Mouse (Mus musculus) hindbrain, embryonic 11.5 days (tissue): Measurements from ENCODE around the gene Sirt2. TPM values are rescaled to one million over a fixed set of nuclear protein-coding genes. Genes with fewer than 3 reads are reported as not detected.

ENCODE experiments used
- ATAC-seq: fragments of 200-750 bp; cut with Nextera tagmentation; 2 replicates; pipeline ENCODE4 v1.8.0; 2017; ENCODE audit warnings: mild to moderate bottlenecking, moderate TSS enrichment, moderate library complexity; ENCODE audit not compliant: low FRiP score
- DNase-seq: peaks from one replicate; pipeline ENCODE4 v3.0.0-alpha.2; 2015; ENCODE audit warnings: low spot score
- H3K27ac ChIP-seq: fragments of 300-500 bp; sonication (generic); 2 replicates; pipeline ENCODE4 v1.5.1; 2014; ENCODE audit warnings: mild to moderate bottlenecking, low read depth, low read length
- H3K27me3 ChIP-seq: fragments of 300-500 bp; sonication (generic); 2 replicates; pipeline ENCODE4 v1.6.1; 2014; ENCODE audit warnings: mild to moderate bottlenecking, low read length, moderate library complexity, mixed read lengths; ENCODE audit not compliant: control insufficient read depth, insufficient read depth
- H3K36me3 ChIP-seq: fragments of 300-500 bp; sonication (generic); 2 replicates; pipeline ENCODE4 v1.6.1; 2014; ENCODE audit warnings: mild to moderate bottlenecking, low read length, moderate library complexity, mixed read lengths; ENCODE audit not compliant: control insufficient read depth, insufficient read depth
- H3K4me1 ChIP-seq: fragments of 300-500 bp; sonication (generic); replicated peaks from 2 replicates; pipeline ENCODE4 v1.6.1; 2014; ENCODE audit warnings: low read length, mixed read lengths; ENCODE audit not compliant: control insufficient read depth, insufficient read depth
- H3K4me2 ChIP-seq: fragments of 300-500 bp; sonication (generic); replicated peaks from 2 replicates; pipeline ENCODE4 v1.6.1; 2014; ENCODE audit warnings: mild to moderate bottlenecking, low read depth, low read length
- H3K4me3 ChIP-seq: fragments of 300-500 bp; sonication (generic); 2 replicates; pipeline ENCODE4 v1.5.1; 2014; ENCODE audit warnings: low read depth, low read length
- H3K9ac ChIP-seq: fragments of 300-500 bp; sonication (generic); 2 replicates; pipeline ENCODE4 v1.6.1; 2014; ENCODE audit warnings: low read depth, low read length
- H3K9me3 ChIP-seq: fragments of 300-500 bp; sonication (generic); 2 replicates; pipeline ENCODE4 v1.6.1; 2016; ENCODE audit warnings: low read length; ENCODE audit not compliant: control insufficient read depth
- WGBS: fragments of 180-500 bp; shearing (Covaris S2); extraction: QIAGEN DNeasy Blood & Tissue Kit; methylation state at CpG from one replicate; pipeline ENCODE4 v1.1.7; 2014; 5-methylcytosine and 5-hydroxymethylcytosine counted together
- polyA plus RNA-seq: library from polyadenylated mRNA; unstranded; fragments of >200 nt; fragmentation: Nextera tagmentation; extraction: Ambion mirVana; gene quantifications from 2 replicates; pipeline ENCODE4 v1.2.1, GENCODE M21; 2014

Gene Sirt2
- polyA plus RNA-seq, 1 experiment from 2014 or later, result 79.1 TPM

DNA sequence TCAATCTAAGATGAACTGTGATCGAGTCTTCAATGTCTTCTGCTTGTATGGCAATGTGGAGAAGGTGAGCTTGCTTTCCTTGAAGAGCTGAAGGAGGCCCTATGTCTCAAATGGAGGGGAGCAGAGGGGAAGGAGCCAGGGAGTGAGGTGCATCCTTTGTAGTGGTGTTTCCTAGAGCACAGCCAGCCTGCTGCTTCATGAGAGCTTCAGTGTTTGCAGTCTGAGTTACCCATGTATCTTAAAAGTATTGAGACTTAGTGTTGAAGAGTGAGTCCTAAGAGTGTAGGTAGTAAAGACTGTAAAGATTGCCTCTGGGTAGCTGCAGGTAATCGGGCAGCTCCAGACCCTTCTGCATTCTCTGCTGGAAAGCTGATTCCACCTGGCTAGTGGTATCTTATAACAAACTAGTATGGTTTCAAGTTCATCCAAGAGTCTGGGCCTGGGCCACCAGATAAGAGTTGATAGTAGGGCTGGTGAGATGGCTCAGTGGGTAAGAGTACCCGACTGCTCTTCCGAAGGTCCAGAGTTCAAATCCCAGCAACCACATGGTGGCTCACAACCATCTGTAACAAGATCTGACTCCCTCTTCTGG lies 52.4 kb downstream of the Sirt2 start:
- H3K27me3 ChIP-seq, result no peaks in the 10 kb centered on the region
- peaks cover 51% of the 10 kb centered on the region for H3K36me3 ChIP-seq
- no peak for ATAC-seq
- 82% methylated on average over 4 of the region's 4 CpGs for WGBS
- no peak overlapping the region for H3K27ac ChIP-seq
- H3K4me1 ChIP-seq, result peaks cover 21% of the 10 kb centered on the region
- H3K9me3 ChIP-seq, result no peaks in the 10 kb centered on the region
- no peak overlapping the region for H3K4me2 ChIP-seq
- no peak overlapping the region for H3K9ac ChIP-seq
- no peak for DNase-seq
- H3K4me3 ChIP-seq, result no peak overlapping the region

- H3K4me3 ChIP-seq, result no peak overlapping the region
- H3K9me3 ChIP-seq, result no peaks in the 10 kb centered on the region
- peak overlapping the region; percentile 66 for H3K27ac ChIP-seq
- H3K27me3 ChIP-seq, result no peaks in the 10 kb centered on the region
- H3K4me1 ChIP-seq, result peaks cover 21% of the 10 kb centered on the region
- 0 out of 2 replicates have a peak overlapping the region, but pooled peaks have one; percentile 4 for H3K4me2 ChIP-seq
- H3K9ac ChIP-seq, result 0 out of 2 replicates have a peak overlapping the region, but pooled peaks have one; percentile 2
- DNase-seq (no peak), ATAC-seq (no peak)
- 74% methylated on average over 4 of the region's 4 CpGs for WGBS
- H3K36me3 ChIP-seq, result peaks cover 49% of the 10 kb centered on the region
Measured at GRCm38 (mm10) chr7:28819571-28819970, 53.0 kb downstream of the Sirt2 start.

GRCm38 (mm10) chr7:28820358-28821260 lies 54.1 kb downstream of the Sirt2 start:
- no peak overlapping the region for H3K9ac ChIP-seq
- no peak overlapping the region for H3K4me2 ChIP-seq

GRCm38 (mm10) chr7:28821261-28821831 lies 54.8 kb downstream of the Sirt2 start:
- Histone ChIP-seq H3K9ac (no peak overlapping the region), H3K27me3 (no peaks in the 10 kb centered on the region), H3K36me3 (peaks cover 35% of the 10 kb centered on the region), H3K4me2 (no peak overlapping the region), H3K9me3 (no peaks in the 10 kb centered on the region), H3K4me1 (peaks cover 18% of the 10 kb centered on the region), H3K27ac (peak overlapping the region; percentile 66), H3K4me3 (no peak overlapping the region)
- 71% methylated on average over 10 of the region's 10 CpGs for WGBS
- DNase-seq (no peak), ATAC-seq (no peak)

More at GRCm38 (mm10) chr7:28820358-28821260, 54.1 kb downstream of the Sirt2 start:
- 42% methylated on average over 12 of the region's 12 CpGs for WGBS
- Histone ChIP-seq H3K36me3 (peaks cover 40% of the 10 kb centered on the region), H3K4me3 (no peak overlapping the region), H3K4me1 (peaks cover 21% of the 10 kb centered on the region), H3K27me3 (no peaks in the 10 kb centered on the region), H3K27ac (peak overlapping the region; percentile 66), H3K9me3 (no peaks in the 10 kb centered on the region)
- ATAC-seq (peak; percentile 76), DNase-seq (peak; percentile 72)

- 0 out of 2 replicates have a peak overlapping the region, but pooled peaks have one; percentile 6 for H3K27ac ChIP-seq
- 68% methylated on average over 1 of the region's 1 CpGs for WGBS
- ATAC-seq, result no peak
- no peak overlapping the region for H3K4me2 ChIP-seq
- H3K4me1 ChIP-seq, result peaks cover 16% of the 10 kb centered on the region
- no peaks in the 10 kb centered on the region for H3K27me3 ChIP-seq
- H3K9me3 ChIP-seq, result no peaks in the 10 kb centered on the region
- H3K9ac ChIP-seq, result no peak overlapping the region
- no peak overlapping the region for H3K4me3 ChIP-seq
- no peak for DNase-seq
- peaks cover 27% of the 10 kb centered on the region for H3K36me3 ChIP-seq
Measured at GRCm38 (mm10) chr7:28822556-28822955, 56.0 kb downstream of the Sirt2 start.

GRCm38 (mm10) chr7:28822993-28823903 lies 56.7 kb downstream of the Sirt2 start:
- Histone ChIP-seq H3K4me2 (no peak overlapping the region), H3K27ac (peak overlapping the region; percentile 6; the same call in 1 of the 2 replicates), H3K4me1 (peaks cover 15% of the 10 kb centered on the region), H3K9me3 (no peaks in the 10 kb centered on the region), H3K4me3 (no peak overlapping the region), H3K9ac (no peak overlapping the region), H3K27me3 (no peaks in the 10 kb centered on the region), H3K36me3 (peaks cover 24% of the 10 kb centered on the region)
- ATAC-seq (no peak), DNase-seq (no peak)
- 58% methylated on average over 10 of the region's 10 CpGs for WGBS

DNA sequence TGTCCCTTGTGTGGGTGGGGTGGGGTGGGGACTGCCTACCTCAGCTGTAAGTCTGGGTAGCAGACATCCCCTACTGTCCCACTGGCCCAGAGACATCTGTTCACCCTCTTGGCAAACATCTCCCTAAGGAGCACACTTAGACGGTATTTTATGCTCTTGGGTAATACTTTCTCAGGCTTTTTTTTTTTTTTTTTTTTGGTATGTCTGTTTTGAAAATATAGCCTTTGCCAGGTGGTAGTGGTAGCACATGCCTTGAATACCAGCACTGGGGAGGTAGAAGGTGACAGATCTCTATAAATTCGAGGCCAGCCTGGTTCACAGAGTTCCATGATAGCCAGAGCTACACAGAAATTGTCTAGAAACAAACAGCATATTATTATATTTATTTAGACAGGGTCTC lies 57.4 kb downstream of the Sirt2 start:
- H3K4me2 ChIP-seq, result no peak overlapping the region
- H3K27me3 ChIP-seq, result no peaks in the 10 kb centered on the region
- ATAC-seq (no peak), DNase-seq (no peak)
- WGBS, result 69% methylated on average over 2 of the region's 2 CpGs
- H3K9me3 ChIP-seq, result no peaks in the 10 kb centered on the region
- no peak overlapping the region for H3K4me3 ChIP-seq
- H3K4me1 ChIP-seq, result peaks cover 9% of the 10 kb centered on the region; the same call in 1 of the 2 replicates
- peak overlapping the region; percentile 32; the same call in 1 of the 2 replicates for H3K27ac ChIP-seq
- H3K36me3 ChIP-seq, result peaks cover 20% of the 10 kb centered on the region
- H3K9ac ChIP-seq, result no peak overlapping the region
